Mouse (Mus musculus): ENCODE results near the gene Sept6.

Sept6 gene

GRCm38 (mm10) chrX:36991694-36992093 is at the start of gene Sept6:
Gene Sept6 (minus strand): TSS chrX:36991794.
- no peak for DNase-seq

GRCm38 (mm10) chrX:37028378-37028777 is 36.8 kb upstream of the Sept6 start:
- no peak for DNase-seq

GRCm38 (mm10) chrX:37023652-37024309 is 32.2 kb upstream of the Sept6 start:
- no peak for DNase-seq

GRCm38 (mm10) chrX:37022690-37023089 is 31.1 kb upstream of the Sept6 start:
- DNase-seq, result peak; percentile 57

- peak; percentile 10 for DNase-seq
Observed at GRCm38 (mm10) chrX:37019045-37019444, 27.5 kb upstream of the Sept6 start.

- DNase-seq, result no peak
Observed at GRCm38 (mm10) chrX:37018150-37018654, 26.6 kb upstream of the Sept6 start.

- DNase-seq, result no peak
Observed at GRCm38 (mm10) chrX:37013870-37014269, 22.3 kb upstream of the Sept6 start.

GRCm38 (mm10) chrX:36991039-36991438 is 555 bp downstream of the Sept6 start:
- DNase-seq, result no peak

- no peak for DNase-seq
Observed at GRCm38 (mm10) chrX:36989752-36990404, 1.7 kb downstream of the Sept6 start.

GRCm38 (mm10) chrX:36989234-36989751 is 2.3 kb downstream of the Sept6 start:
- peak; percentile 86 for DNase-seq

- DNase-seq, result peak; percentile 66
Observed at GRCm38 (mm10) chrX:36988754-36989153, 2.8 kb downstream of the Sept6 start.

GRCm38 (mm10) chrX:36987851-36988250 is 3.7 kb downstream of the Sept6 start:
- DNase-seq, result no peak

GRCm38 (mm10) chrX:36985041-36985440 is 6.6 kb downstream of the Sept6 start:
- DNase-seq, result no peak

- peak; percentile 7 for DNase-seq
Observed at GRCm38 (mm10) chrX:36983654-36984311, 7.8 kb downstream of the Sept6 start.

- DNase-seq, result no peak
Observed at GRCm38 (mm10) chrX:36982892-36983653, 8.5 kb downstream of the Sept6 start.

- no peak for DNase-seq
Observed at GRCm38 (mm10) chrX:36980563-36981187, 10.9 kb downstream of the Sept6 start.

GRCm38 (mm10) chrX:36977863-36978262 is 13.7 kb downstream of the Sept6 start:
- DNase-seq, result no peak

GRCm38 (mm10) chrX:36976980-36977379 is 14.6 kb downstream of the Sept6 start:
- no peak for DNase-seq

- no peak for DNase-seq
Observed at GRCm38 (mm10) chrX:36976272-36976671, 15.3 kb downstream of the Sept6 start.

GRCm38 (mm10) chrX:36974905-36975304 is 16.7 kb downstream of the Sept6 start:
- DNase-seq, result no peak

- no peak for DNase-seq
Observed at GRCm38 (mm10) chrX:36972951-36973471, 18.6 kb downstream of the Sept6 start.

GRCm38 (mm10) chrX:36971156-36971555 is 20.4 kb downstream of the Sept6 start:
- no peak for DNase-seq

Data from retina, postnatal 1 day (tissue).